Mouse (Mus musculus) megakaryocyte-erythroid progenitor cell, adult 5-6 weeks (primary cell): ENCODE data around the gene Sorbs2. TPM values are rescaled to one million over a fixed set of nuclear protein-coding genes. Genes with fewer than 3 reads are reported as not detected.
"Not testable (repeated sequence)": the region's sequence is repeated elsewhere in the genome, so short reads cannot be mapped to it uniquely, and the experiment has no call there.

Source experiments
- ATAC-seq: replicated peaks from 2 replicates; pipeline ENCODE4 v1.8.0; 2016; ENCODE audit warnings: mild to moderate bottlenecking, inconsistent platforms; ENCODE audit not compliant: severe bottlenecking, poor library complexity, low FRiP score, low TSS enrichment
- total RNA-seq, 2 experiments: library from RNA; stranded (forward) in 1 of 2; stranded (reverse) in 1 of 2; fragments of 200-1000, 215-1000 nt in 1 of 2; fragments of >200 nt in 1 of 2; fragmentation: Nextera tagmentation in 1 of 2; gene quantifications; 2 replicates each; pipeline ENCODE4 v1.2.3; 2014 to 2017

Sorbs2 gene
- total RNA-seq, 2 experiments from 2014 or later: 0.66 TPM; not detected in 1

DNA sequence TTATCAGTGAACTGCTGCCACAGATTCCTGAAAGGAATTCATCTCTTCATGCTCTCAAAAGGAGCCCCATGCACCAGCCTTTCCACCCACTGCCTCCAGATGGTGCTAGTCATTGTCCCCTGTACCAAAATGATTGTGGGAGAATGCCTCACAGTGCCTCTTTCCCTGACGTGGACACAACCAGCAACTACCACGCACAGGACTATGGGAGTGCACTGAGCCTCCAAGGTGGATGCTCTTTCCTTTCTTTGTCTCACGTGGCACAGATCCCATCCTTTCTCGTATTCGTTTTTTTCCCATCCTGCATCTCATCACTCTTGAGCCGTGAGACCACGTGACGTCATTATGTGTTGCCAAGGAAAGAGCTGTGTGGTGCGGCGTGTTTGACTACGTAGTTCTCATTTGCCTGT, 288.7 kb downstream of the Sorbs2 start:
- no peak for ATAC-seq

DNA sequence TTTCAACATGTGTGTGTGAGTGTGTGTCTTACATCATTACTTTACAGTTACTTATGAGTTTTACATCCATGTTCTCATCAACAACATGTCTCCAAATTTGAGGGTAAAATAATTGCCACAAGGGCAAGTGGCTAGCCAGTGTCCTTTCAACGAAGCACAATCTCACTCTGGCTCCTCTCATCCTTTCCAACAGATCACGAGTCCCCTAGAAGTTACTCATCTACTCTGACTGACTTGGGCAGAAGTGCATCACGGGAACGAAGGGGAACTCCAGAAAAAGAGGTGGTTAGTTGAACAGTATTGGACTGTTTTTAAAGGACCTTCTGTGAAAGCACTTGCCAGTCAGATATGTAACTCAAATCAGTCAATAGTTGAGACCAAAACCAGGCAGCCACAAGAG, 291.9 kb downstream of the Sorbs2 start:
- no peak for ATAC-seq

DNA sequence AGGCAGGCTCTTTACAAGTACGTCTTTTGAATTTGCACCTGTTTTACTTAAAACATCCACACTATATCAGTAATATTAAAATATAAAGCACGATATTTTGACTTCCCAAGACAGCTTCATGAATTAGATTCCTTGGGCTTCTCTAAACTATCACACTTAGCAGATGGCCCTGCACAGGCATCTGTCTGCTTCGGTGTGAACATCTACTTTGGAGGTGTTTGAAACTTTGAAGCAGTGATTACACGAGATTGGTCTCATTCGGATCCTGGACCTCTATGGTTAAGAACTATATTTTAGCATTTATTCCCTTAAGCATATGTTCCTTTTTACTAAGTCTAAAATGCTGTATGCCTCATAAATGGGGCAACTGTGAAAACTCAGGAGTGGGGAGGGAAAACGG, 301.0 kb downstream of the Sorbs2 start:
- ATAC-seq: no peak

DNA sequence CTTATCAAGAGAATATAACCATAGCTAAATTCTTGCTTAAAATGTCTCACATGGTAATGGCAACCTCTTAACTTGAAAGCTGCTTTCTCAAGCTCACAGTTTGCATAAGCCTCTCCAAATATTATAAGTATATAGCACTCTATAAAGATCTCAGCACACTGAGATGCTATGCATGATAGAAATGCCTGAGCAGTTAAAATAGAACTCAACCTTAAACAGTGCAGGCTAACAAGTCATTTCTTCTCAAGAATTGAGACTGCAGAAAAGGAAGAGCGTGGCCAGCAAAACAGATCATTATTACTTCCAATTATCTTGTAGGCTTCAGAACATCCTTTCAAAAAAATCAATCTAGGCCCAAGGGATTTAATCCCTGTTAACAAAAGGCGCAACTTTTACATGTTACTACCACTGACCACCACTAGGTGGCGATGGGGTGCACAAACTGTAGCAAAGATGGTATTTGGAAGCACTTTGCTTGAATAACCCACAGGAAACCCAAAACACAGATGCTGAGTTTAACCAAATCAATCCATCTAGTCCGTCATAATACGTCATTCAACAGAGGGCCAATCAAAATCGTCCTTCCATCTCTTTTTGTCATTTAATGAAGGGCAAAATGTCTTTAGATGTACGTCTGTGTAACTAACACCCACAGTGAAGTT, 309.3 kb downstream of the Sorbs2 start:
- no peak; the same call in 1 of the 2 replicates for ATAC-seq

DNA sequence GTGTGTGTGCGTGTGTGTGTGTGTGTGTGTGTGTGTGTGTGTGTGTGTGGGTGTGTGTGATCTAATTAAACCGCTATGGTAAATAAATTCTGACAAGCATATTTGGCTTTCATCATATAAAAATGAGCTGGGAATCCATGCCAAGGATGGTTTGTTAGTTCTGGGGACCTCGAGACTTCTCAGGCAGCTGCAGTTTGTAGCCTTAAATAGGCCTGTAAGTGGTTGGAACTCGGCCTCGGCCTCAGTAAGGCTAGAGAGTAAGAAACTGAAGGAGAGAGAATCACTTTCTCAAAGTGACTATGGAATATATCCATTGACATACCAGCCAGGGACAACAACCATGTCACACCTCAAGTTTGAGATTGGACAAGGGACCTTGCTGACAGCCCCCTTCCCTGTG, 314.1 kb downstream of the Sorbs2 start:
- no peak for ATAC-seq

DNA sequence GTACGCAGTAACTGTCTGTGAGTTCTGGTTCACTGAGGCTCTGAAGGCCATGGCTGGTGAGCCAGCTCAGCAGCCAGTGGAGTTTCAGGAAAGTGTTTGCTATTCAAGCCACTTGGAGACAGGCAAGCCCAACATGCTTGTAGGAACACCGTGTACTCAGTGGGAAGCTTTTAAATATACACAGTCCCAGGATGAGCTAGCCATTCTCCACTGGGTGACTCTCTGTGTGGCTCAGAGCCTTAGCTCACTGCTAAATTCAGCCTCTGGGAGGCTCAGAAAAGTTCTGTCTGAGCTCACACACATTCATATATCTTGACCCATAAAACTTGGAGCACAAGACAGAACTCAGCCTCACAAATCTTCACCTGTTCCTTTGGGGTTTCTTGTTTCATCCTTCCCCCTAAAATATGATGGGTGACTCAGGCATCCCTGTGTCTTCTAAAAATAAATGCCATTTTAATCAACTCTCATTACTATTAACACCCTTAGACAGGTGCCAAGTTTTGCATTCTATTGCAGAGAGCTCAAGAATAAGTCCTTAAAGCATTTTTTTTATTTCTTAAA, 322.5 kb downstream of the Sorbs2 start:
- ATAC-seq: no peak

DNA sequence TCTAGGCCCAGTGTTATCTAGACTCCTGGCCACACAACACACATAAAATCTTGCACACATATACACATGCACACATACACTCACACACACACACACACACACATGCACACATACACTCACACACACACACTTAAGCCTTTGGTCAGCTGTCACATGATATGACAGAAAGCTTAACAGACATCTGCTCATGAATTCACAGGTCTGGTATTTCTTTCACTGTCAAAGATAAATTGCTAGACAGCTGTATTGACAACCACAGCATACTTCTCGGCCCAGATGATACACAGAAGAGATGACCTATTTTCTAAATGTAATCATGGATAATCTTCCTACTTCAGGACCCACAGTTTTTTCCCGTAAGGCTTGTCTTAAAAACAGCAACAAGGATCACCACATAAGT, 326.3 kb downstream of the Sorbs2 start:
- no peak for ATAC-seq

DNA sequence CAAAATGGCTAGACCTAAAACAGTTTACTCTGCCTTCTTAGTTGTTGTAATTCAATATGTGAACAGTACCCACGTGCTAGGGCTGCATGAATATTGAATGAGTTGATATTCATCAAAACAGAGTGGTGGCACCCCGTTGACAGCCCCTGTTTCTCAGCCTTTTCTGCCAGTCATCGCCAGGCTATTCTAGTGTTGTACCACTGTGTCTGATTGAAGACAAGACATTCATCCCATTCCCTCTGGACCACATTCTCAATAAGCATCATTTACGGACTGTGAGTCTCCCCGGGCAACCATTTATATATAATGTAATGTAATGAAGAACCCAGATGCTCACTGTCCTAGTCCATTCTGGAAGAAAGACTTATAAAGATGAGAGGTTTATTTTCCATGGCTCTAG, 335.7 kb downstream of the Sorbs2 start:
- ATAC-seq: no peak

DNA sequence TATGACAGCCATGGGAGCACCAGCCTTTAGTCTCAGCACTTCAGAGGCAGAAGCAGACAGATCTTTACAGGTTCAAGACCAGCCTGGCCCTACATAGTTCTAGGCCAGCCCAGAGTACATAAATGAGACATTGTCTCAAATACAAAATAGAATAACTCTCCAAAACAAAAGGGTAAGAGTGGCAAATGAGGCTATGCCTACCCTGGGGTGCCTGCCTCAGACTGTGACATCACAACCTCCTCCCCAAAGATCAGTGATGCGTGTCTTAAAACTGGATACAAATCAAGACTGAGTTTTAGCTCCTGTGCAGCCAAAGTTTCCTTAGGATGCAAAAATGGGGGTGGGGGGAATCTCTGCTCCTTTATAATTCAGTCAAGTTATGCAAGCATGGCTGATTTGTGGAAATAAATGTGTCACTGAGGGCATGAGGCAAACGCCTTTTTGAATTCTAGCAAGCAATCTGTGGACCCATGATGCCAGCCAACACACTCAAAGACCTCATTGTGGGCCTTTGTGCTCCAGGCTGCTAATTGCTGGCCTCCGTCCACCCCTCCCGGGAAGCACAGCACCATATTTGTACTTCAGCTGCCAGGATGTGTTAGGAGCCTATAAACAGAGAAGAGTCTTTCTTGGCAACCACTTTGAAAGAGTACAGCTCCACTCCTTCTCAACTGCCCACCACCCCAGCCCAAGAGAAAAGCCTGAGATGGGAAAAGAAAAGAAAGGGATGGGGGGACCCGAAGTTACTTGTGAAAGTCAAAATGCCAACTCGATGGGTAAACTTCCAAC, 336.7 kb downstream of the Sorbs2 start:
- no peak for ATAC-seq

DNA sequence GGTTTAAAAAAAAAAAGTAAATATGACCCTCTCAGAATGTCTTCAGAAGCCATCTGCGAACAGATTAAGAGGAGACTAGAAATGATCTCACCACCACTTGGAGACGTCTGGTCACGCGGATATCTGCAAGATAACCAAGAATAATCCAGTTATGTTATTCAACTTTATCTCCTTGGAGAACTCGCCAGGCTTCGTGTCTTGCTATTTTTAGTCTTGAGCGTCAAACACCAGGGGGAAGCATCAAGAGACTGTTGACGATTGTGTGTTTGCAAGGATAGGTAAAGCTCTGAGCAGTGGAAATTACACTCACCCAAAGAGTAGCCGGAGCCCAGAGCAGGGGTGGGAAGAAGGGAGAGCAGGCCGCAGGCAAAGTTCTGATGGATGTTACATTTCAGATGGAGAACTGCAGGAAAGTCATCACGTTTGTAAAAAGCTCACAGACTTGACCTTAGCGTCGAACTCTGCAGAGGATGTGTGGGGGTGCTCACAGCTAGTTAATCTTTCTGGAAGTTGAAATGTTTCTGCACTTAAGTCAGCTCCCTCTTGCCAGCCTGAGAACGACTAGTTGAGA, 337.4 kb downstream of the Sorbs2 start:
- no peak for ATAC-seq

DNA sequence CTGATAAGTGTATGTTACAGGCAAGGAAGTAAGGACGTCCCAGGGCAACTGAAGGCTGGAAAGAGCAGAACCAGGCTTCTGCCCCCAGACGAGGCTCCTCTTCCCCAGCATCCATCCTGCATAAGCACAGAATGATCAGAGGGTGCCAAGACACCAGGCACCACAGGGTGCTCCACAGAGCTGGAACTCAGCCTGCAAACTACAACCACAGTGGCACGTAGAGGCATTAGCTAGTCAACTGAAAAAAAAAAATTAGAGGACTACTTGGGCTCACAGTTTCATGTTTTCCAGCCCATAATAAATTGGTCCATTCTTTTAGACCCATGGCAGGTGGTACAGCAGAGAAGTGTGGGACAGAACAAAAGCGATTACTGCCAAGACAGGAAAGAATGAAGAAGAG, 338.3 kb downstream of the Sorbs2 start:
- ATAC-seq: no peak

DNA sequence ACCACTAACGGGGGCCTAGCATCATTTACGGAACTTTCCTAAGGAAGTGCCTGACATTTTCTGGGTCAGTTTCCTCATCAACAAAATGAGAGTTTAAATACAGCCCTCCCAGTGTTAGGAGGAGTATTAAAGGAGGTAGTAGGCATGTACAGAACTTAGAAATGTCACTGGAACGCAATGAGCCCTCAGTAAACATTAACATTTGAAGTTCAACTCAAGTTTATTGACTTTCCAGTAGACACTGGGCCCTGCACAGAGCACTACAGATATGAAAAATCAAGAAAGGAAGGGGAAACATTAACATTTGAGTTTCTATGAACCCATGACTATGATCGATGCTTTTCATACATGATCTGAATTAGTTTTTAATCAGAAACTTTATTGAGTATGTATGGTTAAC, 347.5 kb downstream of the Sorbs2 start:
- no peak for ATAC-seq

DNA sequence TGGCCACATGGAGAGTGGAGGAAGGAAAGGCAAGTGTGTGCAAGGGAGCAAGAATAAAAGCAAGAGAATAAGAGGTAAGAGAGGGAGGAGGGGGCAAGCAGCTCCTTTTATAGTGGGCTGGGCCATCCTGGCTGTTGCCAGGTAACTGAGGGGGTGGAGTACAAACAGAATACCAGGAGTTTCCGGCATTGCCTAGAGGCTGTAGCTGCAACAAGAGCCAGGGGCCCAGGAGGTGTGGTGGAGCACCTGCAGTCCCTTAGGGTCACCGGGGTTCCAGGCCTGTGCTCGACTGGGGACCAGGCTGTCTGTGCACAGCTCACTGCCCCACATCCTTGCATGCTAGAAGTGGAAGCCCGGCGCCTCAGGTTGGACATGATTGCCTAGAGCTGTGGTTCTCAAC, 350.1 kb downstream of the Sorbs2 start:
- ATAC-seq: no peak

DNA sequence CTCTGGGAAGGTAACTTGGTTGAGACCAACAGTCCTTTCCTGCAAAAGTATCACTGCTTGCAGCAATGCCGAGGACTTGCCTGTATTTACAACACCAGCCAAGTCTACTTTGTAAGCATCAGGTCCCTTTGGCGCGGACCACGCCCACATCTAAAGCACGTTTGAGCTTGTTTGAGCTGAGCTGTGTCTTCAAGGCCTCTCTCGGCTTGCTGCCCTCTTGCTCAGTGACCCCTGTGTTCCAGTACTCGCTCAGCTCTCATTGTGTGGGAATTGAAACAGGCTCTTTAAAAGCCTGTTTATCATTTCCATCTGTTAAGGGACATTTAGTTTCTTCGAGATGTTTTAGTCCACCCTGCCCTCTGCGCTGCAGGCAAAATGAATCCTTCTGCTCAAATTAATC, 350.8 kb downstream of the Sorbs2 start:
- ATAC-seq: no peak

DNA sequence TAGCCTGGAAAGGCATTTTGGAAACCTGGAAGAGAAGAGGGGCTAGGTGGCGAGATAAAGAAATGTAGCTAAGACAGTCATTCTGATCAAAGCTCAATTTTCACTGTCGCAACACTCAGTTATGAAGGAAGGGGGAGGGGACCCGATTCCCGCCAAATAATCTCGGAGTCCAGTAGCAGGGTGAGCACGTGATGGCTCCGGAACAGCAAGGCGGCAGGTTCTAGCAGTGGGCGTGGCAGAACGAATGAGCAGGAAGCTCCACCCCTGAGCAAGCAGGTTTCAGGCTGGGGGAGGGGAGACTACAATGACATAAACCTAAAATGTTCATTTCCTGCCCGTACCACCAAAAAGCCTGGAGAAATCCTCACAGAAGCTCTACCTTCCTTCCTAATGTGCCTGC, 364.0 kb downstream of the Sorbs2 start:
- ATAC-seq: not testable (repeated sequence)

DNA sequence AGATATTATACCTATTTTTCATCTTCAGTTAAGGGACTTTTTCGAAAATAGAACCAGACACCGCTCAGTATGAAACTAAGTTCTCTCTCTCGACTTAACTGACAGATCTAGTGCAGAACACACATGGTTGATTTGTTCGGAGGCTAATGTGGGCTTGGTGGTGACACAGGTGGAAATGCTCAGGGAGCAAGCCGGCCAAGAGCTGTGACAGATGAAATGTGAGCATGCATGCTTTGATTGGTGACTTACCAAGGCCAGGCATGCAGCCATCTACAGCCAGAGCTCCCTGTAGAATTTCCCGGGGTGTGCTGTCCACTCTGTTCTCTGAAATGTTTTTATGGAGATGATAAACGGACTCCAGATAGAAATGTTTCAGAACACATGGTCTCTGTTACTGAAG, 364.5 kb downstream of the Sorbs2 start:
- no peak for ATAC-seq

DNA sequence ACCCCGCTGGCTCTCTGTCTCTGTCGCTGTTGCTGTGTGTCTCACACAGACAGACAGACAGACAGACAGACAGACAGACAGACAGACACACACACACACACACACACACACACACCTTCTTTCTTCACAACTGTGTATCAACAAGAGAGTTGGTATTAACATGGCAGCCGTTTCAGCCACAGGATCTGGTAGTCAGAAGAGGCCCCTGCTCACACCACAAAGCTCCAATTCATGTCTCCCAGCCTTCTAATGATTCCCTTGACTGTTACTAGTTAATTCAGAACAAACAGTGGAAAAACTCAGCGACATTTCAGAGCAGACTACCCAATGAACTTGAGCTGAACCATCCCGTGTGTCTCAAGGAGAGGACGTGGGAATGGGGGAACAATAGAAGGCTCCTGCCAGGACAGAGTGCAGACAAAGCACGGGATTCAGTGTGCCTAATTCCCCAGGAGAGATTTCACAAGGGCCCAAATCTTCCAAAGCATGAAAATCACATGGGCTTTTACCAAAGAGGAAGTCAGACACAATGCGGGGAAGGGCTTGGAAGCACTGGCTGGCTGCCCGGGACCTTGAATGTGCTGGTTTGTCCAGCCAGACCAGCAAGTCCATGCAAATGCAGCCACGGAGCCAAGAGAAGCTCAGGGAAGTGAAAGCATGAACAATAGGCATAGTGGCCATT, 367.5 kb downstream of the Sorbs2 start:
- no peak for ATAC-seq

DNA sequence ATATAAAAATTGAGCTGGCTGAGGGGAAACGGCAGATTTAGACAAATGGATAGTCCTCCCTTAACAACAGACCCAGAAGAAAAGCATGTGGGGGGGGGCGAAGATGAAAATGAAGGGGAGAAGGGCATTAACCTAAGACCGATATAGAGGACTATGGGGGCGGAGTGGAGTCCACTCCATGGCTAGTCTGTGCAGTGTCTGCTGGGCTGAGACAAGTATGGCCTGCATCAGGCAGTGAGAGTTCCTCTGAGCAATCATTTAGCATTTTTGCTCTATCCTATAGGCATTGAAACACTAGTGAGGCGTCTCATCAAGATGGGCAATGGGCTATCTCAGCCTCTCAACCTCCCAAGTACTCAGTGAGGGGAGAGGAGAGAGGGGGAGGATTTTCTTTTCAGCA, 368.8 kb downstream of the Sorbs2 start:
- no peak for ATAC-seq
